Mouse (Mus musculus) kidney, postnatal 0 days (tissue): Measurements from ENCODE around the gene Neurl2. TPM values are rescaled to one million over a fixed set of nuclear protein-coding genes. Genes with fewer than 3 reads are reported as not detected.

Experiments used
- ATAC-seq: fragments of 200-750 bp; cut with Nextera tagmentation; replicated peaks from 2 replicates; pipeline ENCODE4 v1.8.0; 2017; ENCODE audit warnings: low read depth, moderate number of reproducible peaks, moderate TSS enrichment, moderate library complexity; ENCODE audit not compliant: low FRiP score
- DNase-seq: peaks from one replicate; pipeline ENCODE4 v3.0.0-alpha.2; 2016; ENCODE audit warnings: low spot score
- H3K27ac ChIP-seq: fragments of 300-500 bp; sonication (generic); 2 replicates; pipeline ENCODE4 v1.5.1; 2014; ENCODE audit warnings: mild to moderate bottlenecking
- H3K27me3 ChIP-seq: fragments of 300-500 bp; sonication (generic); 2 replicates; pipeline ENCODE4 v1.6.1; 2014; ENCODE audit warnings: low read length, mixed read lengths; ENCODE audit not compliant: insufficient read depth
- H3K36me3 ChIP-seq: fragments of 300-500 bp; sonication (generic); 2 replicates; pipeline ENCODE4 v1.6.1; 2014; ENCODE audit warnings: low read length, mixed read lengths; ENCODE audit not compliant: insufficient read depth
- H3K4me1 ChIP-seq: fragments of 300-500 bp; sonication (generic); replicated peaks from 2 replicates; pipeline ENCODE4 v1.6.1; 2014; ENCODE audit warnings: antibody characterized with exemption, low read length, mixed read lengths; ENCODE audit not compliant: insufficient read depth
- H3K4me2 ChIP-seq: fragments of 300-500 bp; sonication (generic); 2 replicates; pipeline ENCODE4 v1.6.1; 2014; ENCODE audit warnings: mild to moderate bottlenecking, low read length, moderate library complexity, mixed read lengths
- H3K4me3 ChIP-seq: fragments of 300-500 bp; sonication (generic); replicated peaks from 2 replicates; pipeline ENCODE4 v1.5.1; 2014; ENCODE audit warnings: low read depth, low read length
- H3K9ac ChIP-seq: fragments of 300-500 bp; sonication (generic); 2 replicates; pipeline ENCODE4 v1.6.1; 2014; ENCODE audit warnings: low read depth, low read length
- H3K9me3 ChIP-seq: fragments of 300-500 bp; sonication (generic); replicated peaks from 2 replicates; pipeline ENCODE4 v1.6.1; 2016; ENCODE audit warnings: low read length, inconsistent platforms, mixed read lengths
- CTCF ChIP-seq: IDR thresholded peaks from 2 replicates; pipeline ENCODE4 v1.5.1; 2016; ENCODE audit warnings: antibody characterized with exemption, low read depth, mild to moderate bottlenecking, moderate library complexity
- WGBS: fragments of 180-500 bp; shearing (Covaris S2); extraction: QIAGEN DNeasy Blood & Tissue Kit; methylation state at CpG from one replicate; pipeline ENCODE4 v1.1.7; 2014; 5-methylcytosine and 5-hydroxymethylcytosine counted together
- polyA plus RNA-seq: library from polyadenylated mRNA; unstranded; fragments of >200 nt; fragmentation: Nextera tagmentation; extraction: Ambion mirVana; gene quantifications from 2 replicates; pipeline ENCODE4 v1.2.1, GENCODE M21; 2015

Gene Neurl2
- polyA plus RNA-seq, 1 experiment from 2014 or later = 9.4 TPM

DNA sequence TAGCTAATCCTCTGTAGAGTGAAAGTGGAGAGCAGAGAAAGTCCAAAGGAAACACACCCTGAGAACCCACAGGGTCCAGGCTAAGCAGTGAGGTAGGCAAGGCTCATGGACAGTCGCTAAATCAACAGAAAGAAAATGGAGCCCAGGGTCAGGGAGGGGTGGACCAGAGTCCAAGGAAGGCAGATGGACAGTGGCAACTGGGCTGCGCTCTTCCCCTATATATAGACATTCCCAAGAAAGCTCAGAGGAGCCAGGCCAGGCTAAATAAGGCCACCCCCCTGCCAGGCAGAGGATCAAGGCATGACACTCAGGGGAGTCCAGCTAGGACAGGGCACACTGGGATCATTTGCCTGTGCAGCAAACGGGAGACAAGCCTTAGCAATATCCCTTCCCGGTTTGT is 51.4 kb downstream of the Neurl2 start:
- Histone ChIP-seq H3K36me3 (no peaks in the 10 kb centered on the region), H3K27ac (no peak overlapping the region), H3K27me3 (no peaks in the 10 kb centered on the region), H3K4me2 (no peak overlapping the region), H3K4me3 (no peak overlapping the region), H3K9me3 (no peaks in the 10 kb centered on the region), H3K4me1 (no peaks in the 10 kb centered on the region; the same call in 1 of the 2 replicates), H3K9ac (no peak overlapping the region)
- no peak for TF ChIP-seq CTCF
- ATAC-seq (no peak), DNase-seq (no peak)
- 73% methylated on average over 4 of the region's 4 CpGs for WGBS

Other genes with a start within 250 kb of the Neurl2 start
- gene Wfdc6a, start 248.0 kb downstream of the Neurl2 start, polyA plus RNA-seq = not detected in 2 replicates
- gene Eppin, start 239.9 kb downstream of the Neurl2 start, polyA plus RNA-seq = 0.16 TPM in 1 of 2 replicates, not detected in the other
- not detected in 2 replicates for gene Wfdc6b, start 219.9 kb downstream of the Neurl2 start, polyA plus RNA-seq
- gene Wfdc8, start 219.8 kb downstream of the Neurl2 start, polyA plus RNA-seq = 0.05 TPM in 1 of 2 replicates, not detected in the other
- gene Wfdc16, start 194.7 kb downstream of the Neurl2 start, polyA plus RNA-seq = 0.17 TPM in 1 of 2 replicates, not detected in the other
- gene Wfdc10, start 177.4 kb downstream of the Neurl2 start, polyA plus RNA-seq = 0.34 and 0.38 TPM in 2 replicates
- gene Wfdc9, start 176.9 kb downstream of the Neurl2 start, polyA plus RNA-seq = not detected in 2 replicates
- gene Wfdc11, start 159.4 kb downstream of the Neurl2 start, polyA plus RNA-seq = not detected in 2 replicates
- gene Wfdc13, start 148.3 kb downstream of the Neurl2 start, polyA plus RNA-seq = 1.4 and 1.6 TPM in 2 replicates
- gene Spint4, start 135.0 kb downstream of the Neurl2 start, polyA plus RNA-seq = 0.84 and 1.4 TPM in 2 replicates
- not detected in 2 replicates for gene Spint5, start 118.2 kb downstream of the Neurl2 start, polyA plus RNA-seq
- 0.64 and 1.1 TPM in 2 replicates for gene Wfdc3, start 87.5 kb downstream of the Neurl2 start, polyA plus RNA-seq
- gene Dnttip1, start 87.5 kb downstream of the Neurl2 start, polyA plus RNA-seq = 58.5 and 62.4 TPM in 2 replicates
- 132 and 156 TPM in 2 replicates for gene Ube2c, start 63.6 kb downstream of the Neurl2 start, polyA plus RNA-seq
- 0.45 and 1.0 TPM in 2 replicates for gene Tnnc2, start 53.5 kb downstream of the Neurl2 start, polyA plus RNA-seq
- gene Snx21, start 47.6 kb downstream of the Neurl2 start, polyA plus RNA-seq = 19.9 and 21.7 TPM in 2 replicates
- gene Acot8, start 28.6 kb downstream of the Neurl2 start, polyA plus RNA-seq = 28.7 and 33.2 TPM in 2 replicates
- 5.2 and 5.4 TPM in 2 replicates for gene Zswim3, start 28.4 kb downstream of the Neurl2 start, polyA plus RNA-seq
- 15.5 and 15.8 TPM in 2 replicates for gene Zswim1, start 10.8 kb downstream of the Neurl2 start, polyA plus RNA-seq
- not detected in 2 replicates for gene Spata25, start 4.9 kb downstream of the Neurl2 start, polyA plus RNA-seq
- gene Ctsa, start 583 bp downstream of the Neurl2 start, polyA plus RNA-seq = 219 and 254 TPM in 2 replicates
- gene Pltp, start 24.3 kb upstream of the Neurl2 start, polyA plus RNA-seq = 43.9 and 45.4 TPM in 2 replicates
- 70.0 and 76.5 TPM in 2 replicates for gene Pcif1, start 45.8 kb upstream of the Neurl2 start, polyA plus RNA-seq
- gene Zfp335, start 78.3 kb upstream of the Neurl2 start, polyA plus RNA-seq = 7.5 and 7.6 TPM in 2 replicates
- gene Mmp9, start 107.3 kb upstream of the Neurl2 start, polyA plus RNA-seq = 1.7 and 1.9 TPM in 2 replicates
- 0.68 and 0.74 TPM in 2 replicates for gene Slc12a5, start 127.3 kb upstream of the Neurl2 start, polyA plus RNA-seq
- gene Ncoa5, start 201.4 kb upstream of the Neurl2 start, polyA plus RNA-seq = 35.6 and 38.6 TPM in 2 replicates
- gene Cd40, start 222.2 kb upstream of the Neurl2 start, polyA plus RNA-seq = 13.5 and 16.7 TPM in 2 replicates